Mouse (Mus musculus) CH12.LX (cell line): ENCODE data around the gene Acadl. TPM values are rescaled to one million over a fixed set of nuclear protein-coding genes. Genes with fewer than 3 reads are reported as not detected.
A peak's percentile ranks its signal among the peaks of the same experiment; 100 is the strongest.

Experiments used
- DNase-seq: peaks from one replicate; pipeline ENCODE4 v3.0.0-alpha.2; 2013; ENCODE audit errors: extremely low read depth
- H3K27ac ChIP-seq: 2 replicates; pipeline ENCODE4 v1.5.1; 2012; ENCODE audit warnings: low read depth, mild to moderate bottlenecking, control low read depth, moderate library complexity; ENCODE audit not compliant: insufficient read depth
- H3K27me3 ChIP-seq: replicated peaks from 2 replicates; pipeline ENCODE3; 2012; ENCODE audit warnings: inconsistent platforms
- H3K36me3 ChIP-seq, 2 experiments: replicated peaks in 1 of 2; 2 replicates each; pipeline versions ENCODE3 to v1.6.1; 2012; ENCODE audit warnings: inconsistent platforms in 1 of 2, low read length in 1 of 2, mild to moderate bottlenecking in 1 of 2, mixed read lengths in 1 of 2, moderate library complexity in 1 of 2; ENCODE audit not compliant: control insufficient read depth in 1 of 2, insufficient read depth in 1 of 2
- H3K4me1 ChIP-seq, 2 experiments: 2 replicates each; pipeline ENCODE4 v1.6.1; 2012; ENCODE audit warnings: inconsistent platforms in 1 of 2, moderate library complexity in 1 of 2; ENCODE audit not compliant: insufficient read depth in 2 of 2, control insufficient read depth in 1 of 2
- H3K4me2 ChIP-seq: 2 replicates; pipeline ENCODE4 v1.6.1; 2012; ENCODE audit warnings: low read depth, mild to moderate bottlenecking, control low read depth; ENCODE audit not compliant: poor library complexity, insufficient read depth, severe bottlenecking
- H3K4me3 ChIP-seq, 3 experiments: fragments of 150-350 bp in 1 of 3; sonication (generic) in 1 of 3; replicated peaks in 1 of 3; 2 replicates each; pipeline versions ENCODE3 to v1.5.1; 2011 to 2012; ENCODE audit warnings: low read depth in 2 of 3, low read length in 2 of 3, mild to moderate bottlenecking in 2 of 3, moderate library complexity in 2 of 3, control low read depth in 1 of 3, improper control_type of control experiment in 1 of 3, inconsistent platforms in 1 of 3, mixed read lengths in 1 of 3; ENCODE audit not compliant: poor library complexity in 1 of 3
- H3K79me2 ChIP-seq: replicated peaks from 2 replicates; pipeline ENCODE4 v1.6.1; 2012; ENCODE audit warnings: mild to moderate bottlenecking, moderate library complexity; ENCODE audit not compliant: control insufficient read depth, poor library complexity, insufficient read depth, severe bottlenecking; ENCODE audit errors: extremely low read depth
- H3K9ac ChIP-seq: 2 replicates; pipeline ENCODE4 v1.6.1; 2012; ENCODE audit warnings: low read depth, mild to moderate bottlenecking, control low read depth, moderate library complexity; ENCODE audit not compliant: insufficient read depth
- H3K9me3 ChIP-seq: replicated peaks from 2 replicates; pipeline ENCODE3; 2012; ENCODE audit warnings: low read length, inconsistent platforms, mixed read lengths
- CTCF ChIP-seq, 2 experiments: IDR thresholded peaks in 1 of 2; conservative IDR thresholded peaks in 1 of 2; 2 replicates each; pipeline ENCODE4 v1.5.1; 2011 to 2012; ENCODE audit warnings: low read depth in 2 of 2, low read length in 2 of 2, improper control_type of control experiment in 1 of 2, inconsistent platforms in 1 of 2, mild to moderate bottlenecking in 1 of 2, moderate library complexity in 1 of 2
- ELF1 ChIP-seq: IDR thresholded peaks from 2 replicates; pipeline ENCODE4 v1.6.1; 2014; ENCODE audit warnings: low read depth, mild to moderate bottlenecking, inconsistent platforms, low read length, improper control_type of control experiment
- ETS1 ChIP-seq: conservative IDR thresholded peaks from 2 replicates; pipeline ENCODE4 v1.6.1; 2012; ENCODE audit warnings: low read depth, mild to moderate bottlenecking, inconsistent platforms, low read length, improper control_type of control experiment, moderate library complexity
- GABPA ChIP-seq: IDR thresholded peaks from 2 replicates; pipeline ENCODE4 v1.6.1; 2012; ENCODE audit warnings: low read depth, low read length, improper control_type of control experiment, inconsistent platforms; ENCODE audit not compliant: insufficient replicate concordance
- HCFC1 ChIP-seq: IDR thresholded peaks from 2 replicates; pipeline ENCODE4 v1.6.1; 2012; ENCODE audit warnings: low read depth, mild to moderate bottlenecking, inconsistent platforms, low read length, improper control_type of control experiment
- JUN ChIP-seq: IDR thresholded peaks from 2 replicates; pipeline ENCODE4 v1.6.1; 2011; ENCODE audit warnings: low read depth, mild to moderate bottlenecking, low read length, improper control_type of control experiment, moderate library complexity; ENCODE audit not compliant: insufficient read depth
- JUND ChIP-seq: conservative IDR thresholded peaks from 2 replicates; pipeline ENCODE4 v1.6.1; 2011; ENCODE audit warnings: low read depth, low read length, improper control_type of control experiment
- MAX ChIP-seq: IDR thresholded peaks from 2 replicates; pipeline ENCODE4 v1.6.1; 2011; ENCODE audit warnings: low read length, improper control_type of control experiment
- MAZ ChIP-seq: IDR thresholded peaks from 2 replicates; pipeline ENCODE4 v1.6.1; 2012; ENCODE audit warnings: low read depth, mild to moderate bottlenecking, inconsistent platforms, low read length, improper control_type of control experiment, moderate library complexity
- MXI1 ChIP-seq: IDR thresholded peaks from 2 replicates; pipeline ENCODE4 v1.6.1; 2011; ENCODE audit warnings: mild to moderate bottlenecking, low read depth, low read length, improper control_type of control experiment
- NELFE ChIP-seq: IDR thresholded peaks from 2 replicates; pipeline ENCODE4 v1.6.1; 2011; ENCODE audit warnings: low read depth, low read length, improper control_type of control experiment
- NRF1 ChIP-seq: IDR thresholded peaks from 2 replicates; pipeline ENCODE4 v1.6.1; 2014; ENCODE audit warnings: low read depth, mild to moderate bottlenecking, inconsistent platforms, low read length, improper control_type of control experiment, moderate library complexity
- PAX5 ChIP-seq: IDR thresholded peaks from 2 replicates; pipeline ENCODE4 v1.6.1; 2012; ENCODE audit warnings: low read length, inconsistent platforms, mixed read lengths
- RAD21 ChIP-seq: IDR thresholded peaks from 2 replicates; pipeline ENCODE4 v1.6.1; 2011; ENCODE audit warnings: low read depth, mild to moderate bottlenecking, low read length, improper control_type of control experiment, moderate library complexity
- USF2 ChIP-seq: conservative IDR thresholded peaks from 2 replicates; pipeline ENCODE4 v1.6.1; 2011; ENCODE audit warnings: low read depth, low read length, improper control_type of control experiment
- ZMIZ1 ChIP-seq: IDR thresholded peaks from 2 replicates; pipeline ENCODE4 v1.6.1; 2012; ENCODE audit warnings: low read depth, mild to moderate bottlenecking, inconsistent platforms, low read length, improper control_type of control experiment
- ZNF384 ChIP-seq: IDR thresholded peaks from 2 replicates; pipeline ENCODE4 v1.6.1; 2012; ENCODE audit warnings: low read depth, low read length, improper control_type of control experiment, inconsistent platforms
- dilution Hi-C: fragments of 300-500 bp; cut with MboI; formaldehyde crosslinking; loops from 2 replicates; pipeline ENCODE4 v1.14.3; 2020; ENCODE audit warnings: low sequenced_read_pairs; ENCODE audit not compliant: extremely low pct_unique_long_range_greater_than_20kb, extremely low pct_ligation_motif_present
- in situ Hi-C: fragments of 300-500 bp; cut with MboI; formaldehyde crosslinking; loops from 3 replicates; pipeline ENCODE4 v1.14.3; 2019; ENCODE audit warnings: low sequenced_read_pairs, low pct_ligation_motif_present, low pct_unique_long_range_greater_than_20kb, mixed read lengths
- polyA plus RNA-seq: library from polyadenylated mRNA; unstranded; fragments of >175 nt; gene quantifications from 2 replicates; pipeline ENCODE4 v1.2.1, GENCODE M21; 2012; ENCODE audit warnings: low read depth; ENCODE audit not compliant: insufficient read length
- total RNA-seq, 2 experiments: library from RNA; depleted of rRNA; stranded (reverse); fragments of 300-350 nt in 1 of 2; fragments of >200 nt in 1 of 2; gene quantifications; 2 replicates each; pipeline ENCODE4 v1.2.3; 2012 to 2014

Acadl gene
- total and polyA plus RNA-seq, 3 experiments, result 24.7 to 58.9 (median 26.2) TPM

- Histone ChIP-seq H3K36me3 (no peaks in the 10 kb centered on the region), H3K4me2 (peak overlapping the region; percentile 88), H3K27me3 (no peaks in the 10 kb centered on the region), H3K27ac (peak overlapping the region; percentile 40), H3K4me3 (peak overlapping the region; percentile 19 to 71 (median 37)), H3K9ac (peak overlapping the region; percentile 69), H3K4me1 (peaks cover 6 to 29% of the 10 kb centered on the region in 2 experiments; a peak in 3 of 4 replicates), H3K79me2 (peaks cover 11% of the 10 kb centered on the region), H3K9me3 (no peaks in the 10 kb centered on the region)
- TF ChIP-seq MAX (0 out of 2 replicates have a peak, but pooled peaks have one; percentile 41), MXI1 (0 out of 2 replicates have a peak, but pooled peaks have one; percentile 52), MAZ (no peak), ZMIZ1 (no peak), RAD21 (no peak), PAX5 (no peak), USF2 (no peak)
- in situ Hi-C loops (no loop called here), dilution Hi-C loops (no loop called here)
- DNase-seq, result no peak
These were observed 48.3 kb downstream of the Acadl start for GRCm38 (mm10) chr1:66814756-66815155.

- dilution Hi-C loops (no loop called here), in situ Hi-C loops (no loop called here)
- Histone ChIP-seq H3K27ac (no peak overlapping the region), H3K9me3 (peaks cover 2% of the 10 kb centered on the region), H3K79me2 (peaks cover 11% of the 10 kb centered on the region), H3K4me2 (no peak overlapping the region), H3K27me3 (no peaks in the 10 kb centered on the region), H3K36me3 (no peaks in the 10 kb centered on the region), H3K4me3 (no peak overlapping the region), H3K9ac (no peak overlapping the region), H3K4me1 (peaks cover 6 to 23% of the 10 kb centered on the region in 2 experiments; a peak in 3 of 4 replicates)
- no peak for TF ChIP-seq HCFC1
- TF ChIP-seq CTCF (conservative IDR thresholded peaks at IDR 0.05 in 1 of 2, IDR thresholded peaks at IDR 0.05 in 1 of 2; ENCODE audit: low read depth in 2 of 2, low read length in 2 of 2), result peak in 1 of 2 experiments; percentile 23; a peak in 2 of 4 replicates
- DNase-seq, result no peak
These were observed 49.9 kb downstream of the Acadl start for GRCm38 (mm10) chr1:66813191-66813590.

GRCm38 (mm10) chr1:66806821-66807220 lies 56.3 kb downstream of the Acadl start:
- DNase-seq, result no peak
- no peak overlapping the region for H3K27ac ChIP-seq
- H3K4me3 ChIP-seq, result no peak overlapping the region
- no peak overlapping the region for H3K4me2 ChIP-seq
- peaks cover 0 to 6% of the 10 kb centered on the region in 2 experiments for H3K36me3 ChIP-seq
- H3K4me1 ChIP-seq, result peaks cover 3 to 23% of the 10 kb centered on the region in 2 experiments; a peak in 1 of 4 replicates
- in situ Hi-C loops, result no loop called here
- no peaks in the 10 kb centered on the region for H3K27me3 ChIP-seq
- H3K9ac ChIP-seq, result no peak overlapping the region
- dilution Hi-C loops, result no loop called here
- H3K9me3 ChIP-seq, result peaks cover 2% of the 10 kb centered on the region
- H3K79me2 ChIP-seq, result 0 out of 2 replicates have a peak, but pooled peaks cover 2% of the 10 kb centered on the region
- no peak for TF ChIP-seq ZNF384
- no peak for TF ChIP-seq NRF1
- no peak for TF ChIP-seq ETS1
- no peak for TF ChIP-seq GABPA
- no peak for TF ChIP-seq ELF1
- TF ChIP-seq JUND, result no peak
- no peak for TF ChIP-seq MAZ
- TF ChIP-seq NELFE, result no peak
- no peak for TF ChIP-seq JUN
